Mouse (Mus musculus) limb, embryonic 14.5 days (tissue): ENCODE measurements around the gene Col17a1. TPM values are rescaled to one million over a fixed set of nuclear protein-coding genes. Genes with fewer than 3 reads are reported as not detected.

ENCODE experiments used
- ATAC-seq: fragments of 200-750 bp; cut with Nextera tagmentation; 2 replicates; pipeline ENCODE4 v1.8.0; 2017; ENCODE audit warnings: low read depth, moderate number of reproducible peaks, moderate TSS enrichment; ENCODE audit not compliant: low FRiP score
- DNase-seq: peaks from one replicate; pipeline ENCODE4 v3.0.0-alpha.2; 2015; ENCODE audit warnings: low spot score
- H3K27ac ChIP-seq: fragments of 300-500 bp; sonication (generic); replicated peaks from 2 replicates; pipeline ENCODE4 v1.5.1; 2014; ENCODE audit warnings: low read depth, mild to moderate bottlenecking, low read length, moderate library complexity, mixed read lengths
- H3K27me3 ChIP-seq: fragments of 300-500 bp; sonication (generic); 2 replicates; pipeline ENCODE4 v1.6.1; 2014; ENCODE audit warnings: low read length, mixed read lengths; ENCODE audit not compliant: control insufficient read depth, insufficient read depth
- H3K36me3 ChIP-seq: fragments of 300-500 bp; sonication (generic); 2 replicates; pipeline ENCODE4 v1.6.1; 2014; ENCODE audit warnings: mild to moderate bottlenecking, low read length, moderate library complexity, mixed read lengths; ENCODE audit not compliant: control insufficient read depth, insufficient read depth
- H3K4me1 ChIP-seq: fragments of 300-500 bp; sonication (generic); 2 replicates; pipeline ENCODE4 v1.6.1; 2014; ENCODE audit warnings: antibody characterized with exemption, low read length, mixed read lengths; ENCODE audit not compliant: control insufficient read depth, insufficient read depth
- H3K4me2 ChIP-seq: fragments of 300-500 bp; sonication (generic); replicated peaks from 2 replicates; pipeline ENCODE4 v1.6.1; 2014; ENCODE audit warnings: low read depth, mild to moderate bottlenecking, low read length, moderate library complexity; ENCODE audit not compliant: severe bottlenecking
- H3K4me3 ChIP-seq: fragments of 300-500 bp; sonication (generic); replicated peaks from 2 replicates; pipeline ENCODE4 v1.5.1; 2014; ENCODE audit warnings: low read length
- H3K9ac ChIP-seq: fragments of 300-500 bp; sonication (generic); 2 replicates; pipeline ENCODE4 v1.6.1; 2014; ENCODE audit warnings: mild to moderate bottlenecking, low read depth, low read length, moderate library complexity; ENCODE audit not compliant: severe bottlenecking
- H3K9me3 ChIP-seq: fragments of 300-500 bp; sonication (generic); 2 replicates; pipeline ENCODE4 v1.6.1; 2016; ENCODE audit warnings: low read length; ENCODE audit not compliant: control insufficient read depth
- POLR2A ChIP-seq: fragments of 200-500 bp; IDR thresholded peaks from 2 replicates; pipeline ENCODE4 v1.8.0; 2012; ENCODE audit warnings: inconsistent platforms, mild to moderate bottlenecking, moderate library complexity, borderline replicate concordance; ENCODE audit not compliant: insufficient read depth, insufficient read length; ENCODE audit errors: extremely low read depth
- WGBS: fragments of 180-500 bp; shearing (Covaris S2); extraction: QIAGEN DNeasy Blood & Tissue Kit; methylation state at CpG from one replicate; pipeline ENCODE4 v1.1.7; 2014; 5-methylcytosine and 5-hydroxymethylcytosine counted together
- polyA plus RNA-seq, 2 experiments: library from polyadenylated mRNA; depleted of rRNA in 1 of 2; stranded (reverse) in 1 of 2; unstranded in 1 of 2; fragments of >200 nt; fragmentation: Nextera tagmentation in 1 of 2; extraction: Ambion mirVana in 1 of 2; gene quantifications; 2 replicates each; pipeline versions ENCODE4 v1.2.1 to v1.2.3; 2012 to 2014

Gene Col17a1
- polyA plus RNA-seq, 2 experiments, result 31.1 to 35.3 TPM

DNA sequence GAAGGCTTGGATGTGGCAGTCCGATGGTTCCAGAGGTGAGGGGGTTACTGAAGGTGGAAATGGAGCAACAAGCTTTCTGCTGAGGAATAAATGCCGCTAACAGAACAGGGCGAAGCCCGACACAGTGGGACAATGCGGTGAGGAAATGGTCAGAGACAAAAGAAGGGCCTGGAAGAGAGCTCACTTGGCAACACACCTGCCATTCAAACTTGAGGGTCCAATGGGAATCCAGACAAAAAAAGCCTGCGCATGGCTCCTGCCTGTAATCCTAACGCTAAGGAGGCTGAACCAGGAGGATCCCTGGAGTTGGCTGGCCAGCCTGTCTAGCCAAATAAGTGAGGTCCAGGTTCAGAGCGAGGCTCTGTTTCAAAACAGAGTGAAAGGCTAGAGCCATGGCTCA is 4.5 kb upstream of the Col17a1 start:
- Histone ChIP-seq H3K27me3 (no peaks in the 10 kb centered on the region), H3K4me1 (peaks cover 8% of the 10 kb centered on the region), H3K4me3 (no peak overlapping the region), H3K27ac (no peak overlapping the region), H3K4me2 (no peak overlapping the region), H3K9ac (no peak overlapping the region), H3K36me3 (no peaks in the 10 kb centered on the region), H3K9me3 (no peaks in the 10 kb centered on the region)
- no peak for ATAC-seq
- DNase-seq, result no peak
- no peak for TF ChIP-seq POLR2A
- WGBS, result 95% methylated on average over 8 of the region's 8 CpGs

DNA sequence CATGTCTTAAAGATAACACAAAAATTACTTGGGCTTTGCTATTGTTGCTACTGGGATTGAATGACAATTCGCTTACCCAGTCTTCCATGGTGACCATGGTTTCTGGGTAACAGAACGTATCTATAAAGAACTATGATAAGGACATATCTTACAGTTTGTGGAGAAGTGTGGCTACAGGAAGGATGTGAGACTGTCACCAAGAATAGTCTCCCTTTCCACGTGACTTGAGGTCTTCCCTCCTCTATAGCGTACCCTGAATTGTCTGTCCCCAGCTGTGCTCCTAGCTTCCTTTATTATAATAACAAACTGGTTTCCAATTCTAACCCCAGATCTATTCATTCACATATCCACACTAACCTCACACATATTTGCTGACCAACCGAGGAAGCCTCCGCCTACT is 3.8 kb upstream of the Col17a1 start:
- no peak overlapping the region for H3K4me2 ChIP-seq
- H3K27ac ChIP-seq, result no peak overlapping the region
- DNase-seq (no peak), ATAC-seq (no peak)
- H3K27me3 ChIP-seq, result no peaks in the 10 kb centered on the region
- no peaks in the 10 kb centered on the region for H3K9me3 ChIP-seq
- H3K9ac ChIP-seq, result no peak overlapping the region
- H3K4me3 ChIP-seq, result no peak overlapping the region
- TF ChIP-seq POLR2A, result no peak
- no peaks in the 10 kb centered on the region for H3K36me3 ChIP-seq
- H3K4me1 ChIP-seq, result peaks cover 10% of the 10 kb centered on the region
- 91% methylated on average over 6 of the region's 6 CpGs for WGBS

DNA sequence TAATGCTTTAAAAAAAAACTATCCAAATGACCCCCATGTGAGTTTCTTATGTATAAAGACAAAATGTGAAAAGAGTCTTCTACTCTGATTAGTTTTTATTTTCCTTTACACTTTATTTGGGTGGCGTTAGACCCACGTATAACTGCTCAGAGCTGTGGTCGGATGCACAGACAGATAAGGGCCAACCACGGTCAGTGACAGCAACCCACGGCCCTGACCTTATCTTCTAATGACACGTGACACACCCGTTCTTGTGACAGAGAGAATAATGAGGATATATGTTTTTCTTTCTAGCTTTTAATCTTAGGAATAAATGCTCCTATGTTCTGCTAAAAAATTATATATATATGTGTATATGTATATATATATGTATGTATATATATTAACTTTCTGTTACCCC is 2.3 kb downstream of the Col17a1 start:
- no peak overlapping the region for H3K9ac ChIP-seq
- no peaks in the 10 kb centered on the region for H3K27me3 ChIP-seq
- DNase-seq (no peak), ATAC-seq (no peak)
- no peak overlapping the region for H3K4me2 ChIP-seq
- WGBS, result 91% methylated on average over 7 of the region's 7 CpGs
- H3K27ac ChIP-seq, result no peak overlapping the region
- H3K4me1 ChIP-seq, result peaks cover 15% of the 10 kb centered on the region
- no peaks in the 10 kb centered on the region for H3K36me3 ChIP-seq
- no peak overlapping the region for H3K4me3 ChIP-seq
- no peak for TF ChIP-seq POLR2A
- no peaks in the 10 kb centered on the region for H3K9me3 ChIP-seq

DNA sequence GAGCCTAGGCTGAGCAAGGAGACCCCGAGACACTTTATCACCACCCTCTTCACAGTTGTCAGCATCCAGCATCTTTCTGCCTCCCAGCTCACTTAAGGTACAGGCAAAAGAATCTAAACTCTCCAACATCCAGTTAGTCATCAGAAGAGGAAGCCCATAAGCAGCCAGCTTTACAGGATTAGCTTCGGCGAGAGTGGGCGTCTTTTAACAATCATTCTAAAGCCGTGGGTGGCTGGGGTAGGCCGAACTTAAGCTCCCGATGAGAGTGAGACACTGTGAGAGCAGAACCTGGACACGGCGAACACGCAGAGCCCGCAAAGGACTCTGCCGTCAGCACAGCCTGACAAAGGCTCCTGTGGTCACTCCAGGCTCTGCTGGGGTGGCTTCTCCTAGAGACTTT is 13.2 kb downstream of the Col17a1 start:
- ATAC-seq (no peak), DNase-seq (no peak)
- H3K36me3 ChIP-seq, result no peaks in the 10 kb centered on the region
- 69% methylated on average over 12 of the region's 12 CpGs for WGBS
- TF ChIP-seq POLR2A, result no peak
- H3K9ac ChIP-seq, result no peak overlapping the region
- H3K9me3 ChIP-seq, result no peaks in the 10 kb centered on the region
- no peak overlapping the region for H3K4me2 ChIP-seq
- no peak overlapping the region for H3K4me3 ChIP-seq
- no peaks in the 10 kb centered on the region for H3K27me3 ChIP-seq
- no peaks in the 10 kb centered on the region for H3K4me1 ChIP-seq
- no peak overlapping the region for H3K27ac ChIP-seq

DNA sequence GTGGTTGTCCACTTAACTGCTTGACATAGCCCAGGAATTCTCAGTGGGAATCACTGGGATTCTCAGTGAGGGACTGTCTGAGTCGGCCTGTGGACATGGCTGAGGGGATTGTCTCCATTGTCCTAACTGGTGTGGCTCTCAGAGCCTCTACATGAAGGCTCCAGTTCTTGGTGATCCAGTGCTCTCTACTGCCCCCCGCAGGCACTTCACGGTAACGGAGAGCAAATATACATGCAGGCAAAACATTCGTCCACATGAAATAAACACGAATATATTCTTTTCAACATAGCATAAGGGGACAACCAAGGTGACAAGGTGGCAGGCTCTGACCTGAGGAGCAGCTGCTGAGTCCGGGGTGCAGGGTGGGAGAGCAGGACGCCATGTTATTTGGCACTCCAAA is 17.5 kb downstream of the Col17a1 start:
- DNase-seq (no peak), ATAC-seq (no peak)
- no peaks in the 10 kb centered on the region for H3K27me3 ChIP-seq
- no peaks in the 10 kb centered on the region for H3K9me3 ChIP-seq
- H3K36me3 ChIP-seq, result no peaks in the 10 kb centered on the region
- no peak overlapping the region for H3K9ac ChIP-seq
- 43% methylated on average over 8 of the region's 8 CpGs for WGBS
- H3K4me3 ChIP-seq, result no peak overlapping the region
- TF ChIP-seq POLR2A, result no peak
- H3K27ac ChIP-seq, result no peak overlapping the region
- no peaks in the 10 kb centered on the region; the same call in 1 of the 2 replicates for H3K4me1 ChIP-seq
- H3K4me2 ChIP-seq, result no peak overlapping the region

DNA sequence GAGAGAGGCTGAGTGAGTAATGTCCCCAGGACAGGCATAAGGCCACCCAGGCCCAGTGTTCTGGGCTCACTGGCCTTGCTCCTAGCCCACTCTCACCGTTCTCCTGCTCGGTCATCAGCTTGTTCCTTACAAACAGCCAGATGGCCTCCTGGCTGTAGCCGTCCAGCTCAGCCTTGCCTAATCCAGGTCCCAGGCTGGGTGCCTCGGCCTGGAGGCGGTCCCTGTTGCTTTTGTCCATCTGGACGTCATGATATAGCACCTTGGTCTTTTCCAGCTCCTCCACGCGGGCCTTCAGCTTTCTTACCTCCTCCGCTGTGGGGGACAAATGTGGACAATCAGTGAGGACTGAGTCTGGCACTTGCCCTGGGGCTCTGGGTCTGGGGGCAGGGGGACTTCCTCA is 23.5 kb downstream of the Col17a1 start:
- H3K27me3 ChIP-seq, result no peaks in the 10 kb centered on the region
- no peaks in the 10 kb centered on the region for H3K9me3 ChIP-seq
- no peak overlapping the region for H3K9ac ChIP-seq
- no peak for TF ChIP-seq POLR2A
- ATAC-seq, result no peak
- H3K27ac ChIP-seq, result no peak overlapping the region
- H3K4me3 ChIP-seq, result no peak overlapping the region
- H3K36me3 ChIP-seq, result no peaks in the 10 kb centered on the region
- H3K4me1 ChIP-seq, result peaks cover 5% of the 10 kb centered on the region; the same call in 1 of the 2 replicates
- no peak overlapping the region for H3K4me2 ChIP-seq
- DNase-seq, result no peak
- 59% methylated on average over 9 of the region's 9 CpGs for WGBS
